Mouse (Mus musculus) CD4-positive naive resting alpha-beta T cell, adult 57 days (primary cell): ENCODE measurements around the gene Slx4ip. TPM values are rescaled to one million over a fixed set of nuclear protein-coding genes. Genes with fewer than 3 reads are reported as not detected.

Source experiments
- total RNA-seq: library from RNA; stranded (reverse); gene quantifications from one replicate; pipeline ENCODE4 v1.2.4, GENCODE M21; 2023

The Slx4ip gene
- 7.6 TPM for total RNA-seq

GRCm38 (mm10) chr2:136891068-136891950, at the start of gene Slx4ip, which contains the start of the genes AL731706.1 and Mkks:
TSS of gene Slx4ip (plus strand) at chr2:136891218.
TSS of gene AL731706.1 (minus strand) at chr2:136891389.
TSS of gene Mkks (minus strand) at chr2:136891389.

GRCm38 (mm10) chr2:136885579-136885978, 5.4 kb upstream of the Slx4ip start, which contains the start of gene AL731706.2:
TSS of gene AL731706.2 (minus strand) at chr2:136885679.

GRCm38 (mm10) chr2:137116025-137116674, 225.1 kb downstream of the Slx4ip start, which contains the start of gene Jag1:
TSS of gene Jag1 (minus strand) at chr2:137116644.

Other genes with a start within 250 kb of the Slx4ip start
- gene Snap25, start 177.8 kb upstream of the Slx4ip start, total RNA-seq: not detected
- 23.1 TPM for gene AL731706.2, start 5.5 kb upstream of the Slx4ip start, total RNA-seq
- gene AL731706.1, start 171 bp downstream of the Slx4ip start, total RNA-seq: 3.7 TPM
- 11.1 TPM for gene Mkks, start 171 bp downstream of the Slx4ip start, total RNA-seq
- 0.59 TPM for gene Jag1, start 225.4 kb downstream of the Slx4ip start, total RNA-seq